Mouse (Mus musculus): ENCODE results near the gene Nrip1.
A peak's percentile ranks its signal among the peaks of the same experiment; 100 is the strongest.
"Not testable (repeated sequence)": the region's sequence is repeated elsewhere in the genome, so short reads cannot be mapped to it uniquely, and the experiment has no call there.

Gene Nrip1

GRCm38 (mm10) chr16:76373671-76374091 lies at the start of gene Nrip1:
TSS of gene Nrip1 (minus strand) at chr16:76373827.
- peak; percentile 84 for DNase-seq

GRCm38 (mm10) chr16:76422531-76422930 lies 48.9 kb upstream of the Nrip1 start:
- DNase-seq = no peak

- DNase-seq = no peak
Measured at GRCm38 (mm10) chr16:76419849-76420248, 46.2 kb upstream of the Nrip1 start.

- no peak for DNase-seq
Measured at GRCm38 (mm10) chr16:76416477-76416876, 42.9 kb upstream of the Nrip1 start.

- no peak for DNase-seq
Measured at GRCm38 (mm10) chr16:76416060-76416438, 42.4 kb upstream of the Nrip1 start.

- no peak for DNase-seq
Measured at GRCm38 (mm10) chr16:76415407-76416059, 41.9 kb upstream of the Nrip1 start.

- DNase-seq = no peak
Measured at GRCm38 (mm10) chr16:76414528-76414927, 40.9 kb upstream of the Nrip1 start.

GRCm38 (mm10) chr16:76413581-76413980 lies 40.0 kb upstream of the Nrip1 start:
- no peak for DNase-seq

GRCm38 (mm10) chr16:76409355-76409722 lies 35.7 kb upstream of the Nrip1 start:
- DNase-seq = no peak

- DNase-seq = no peak
Measured at GRCm38 (mm10) chr16:76408696-76409354, 35.2 kb upstream of the Nrip1 start.

- DNase-seq = no peak
Measured at GRCm38 (mm10) chr16:76408241-76408640, 34.6 kb upstream of the Nrip1 start.

- no peak for DNase-seq
Measured at GRCm38 (mm10) chr16:76407321-76407920, 33.8 kb upstream of the Nrip1 start.

- no peak for DNase-seq
Measured at GRCm38 (mm10) chr16:76406897-76407296, 33.3 kb upstream of the Nrip1 start.

- no peak for DNase-seq
Measured at GRCm38 (mm10) chr16:76406319-76406718, 32.7 kb upstream of the Nrip1 start.

GRCm38 (mm10) chr16:76403305-76403704 lies 29.7 kb upstream of the Nrip1 start:
- DNase-seq = not testable (repeated sequence)

GRCm38 (mm10) chr16:76396512-76396911 lies 22.9 kb upstream of the Nrip1 start:
- no peak for DNase-seq

GRCm38 (mm10) chr16:76393267-76393666 lies 19.6 kb upstream of the Nrip1 start:
- no peak for DNase-seq

- DNase-seq = no peak
Measured at GRCm38 (mm10) chr16:76386496-76386895, 12.9 kb upstream of the Nrip1 start.

GRCm38 (mm10) chr16:76386071-76386470 lies 12.4 kb upstream of the Nrip1 start:
- no peak for DNase-seq

GRCm38 (mm10) chr16:76377211-76377610 lies 3.6 kb upstream of the Nrip1 start:
- DNase-seq = no peak

GRCm38 (mm10) chr16:76376661-76377060 lies 3.0 kb upstream of the Nrip1 start:
- DNase-seq = no peak

GRCm38 (mm10) chr16:76372941-76373561 lies 576 bp downstream of the Nrip1 start:
- DNase-seq = peak; percentile 88

- DNase-seq = peak; percentile 57
Measured at GRCm38 (mm10) chr16:76372045-76372940, 1.3 kb downstream of the Nrip1 start.

Data from cerebellum, adult 9-10 months (tissue).